Mouse (Mus musculus): ENCODE measurements around the gene Zfp786.

Zfp786 gene

GRCm38 (mm10) chr6:47827462-47827861 is 3.2 kb downstream of the Zfp786 start:
- in situ Hi-C loops (cut with MboI; ENCODE audit: low pct_unique_long_range_greater_than_20kb in 1 of 2, low sequenced_read_pairs in 2 of 2, unreplicated experiment in 1 of 2) = no loop called here

GRCm38 (mm10) chr6:47824241-47824640 is 6.4 kb downstream of the Zfp786 start:
- in situ Hi-C loops (cut with MboI; ENCODE audit: low pct_unique_long_range_greater_than_20kb in 1 of 2, low sequenced_read_pairs in 2 of 2, unreplicated experiment in 1 of 2) = no loop called here

- in situ Hi-C loops (cut with MboI; ENCODE audit: low pct_unique_long_range_greater_than_20kb in 1 of 2, low sequenced_read_pairs in 2 of 2, unreplicated experiment in 1 of 2) = no loop called here
Observed at GRCm38 (mm10) chr6:47821776-47822175, 8.9 kb downstream of the Zfp786 start.

GRCm38 (mm10) chr6:47821236-47821635 is 9.4 kb downstream of the Zfp786 start:
- in situ Hi-C loops (cut with MboI; ENCODE audit: low pct_unique_long_range_greater_than_20kb in 1 of 2, low sequenced_read_pairs in 2 of 2, unreplicated experiment in 1 of 2) = no loop called here

- in situ Hi-C loops (cut with MboI; ENCODE audit: low pct_unique_long_range_greater_than_20kb in 1 of 2, low sequenced_read_pairs in 2 of 2, unreplicated experiment in 1 of 2) = no loop called here
Observed at GRCm38 (mm10) chr6:47819626-47820325, 10.9 kb downstream of the Zfp786 start.

- in situ Hi-C loops (cut with MboI; ENCODE audit: low pct_unique_long_range_greater_than_20kb in 1 of 2, low sequenced_read_pairs in 2 of 2, unreplicated experiment in 1 of 2) = no loop called here
Observed at GRCm38 (mm10) chr6:47818721-47819120, 11.9 kb downstream of the Zfp786 start.

- in situ Hi-C loops (cut with MboI; ENCODE audit: low pct_unique_long_range_greater_than_20kb in 1 of 2, low sequenced_read_pairs in 2 of 2, unreplicated experiment in 1 of 2) = no loop called here
Observed at GRCm38 (mm10) chr6:47816151-47816550, 14.5 kb downstream of the Zfp786 start.

GRCm38 (mm10) chr6:47813257-47813878 is 17.3 kb downstream of the Zfp786 start, which contains the start of gene Pdia4:
Pdia4 (minus strand) TSS chr6:47813430.
- in situ Hi-C loops (cut with MboI; ENCODE audit: low pct_unique_long_range_greater_than_20kb in 1 of 2, low sequenced_read_pairs in 2 of 2, unreplicated experiment in 1 of 2) = no loop called here

GRCm38 (mm10) chr6:47812271-47812915 is 18.3 kb downstream of the Zfp786 start:
- in situ Hi-C loops (cut with MboI; ENCODE audit: low pct_unique_long_range_greater_than_20kb in 1 of 2, low sequenced_read_pairs in 2 of 2, unreplicated experiment in 1 of 2) = no loop called here

GRCm38 (mm10) chr6:47811324-47811723 is 19.3 kb downstream of the Zfp786 start:
- in situ Hi-C loops (cut with MboI; ENCODE audit: low pct_unique_long_range_greater_than_20kb in 1 of 2, low sequenced_read_pairs in 2 of 2, unreplicated experiment in 1 of 2) = no loop called here

GRCm38 (mm10) chr6:47810181-47810580 is 20.5 kb downstream of the Zfp786 start:
- in situ Hi-C loops (cut with MboI; ENCODE audit: low pct_unique_long_range_greater_than_20kb in 1 of 2, low sequenced_read_pairs in 2 of 2, unreplicated experiment in 1 of 2) = no loop called here

GRCm38 (mm10) chr6:47809053-47809452 is 21.6 kb downstream of the Zfp786 start:
- in situ Hi-C loops (cut with MboI; ENCODE audit: low pct_unique_long_range_greater_than_20kb in 1 of 2, low sequenced_read_pairs in 2 of 2, unreplicated experiment in 1 of 2) = no loop called here

- in situ Hi-C loops (cut with MboI; ENCODE audit: low pct_unique_long_range_greater_than_20kb in 1 of 2, low sequenced_read_pairs in 2 of 2, unreplicated experiment in 1 of 2) = no loop called here
Observed at GRCm38 (mm10) chr6:47808545-47808944, 22.1 kb downstream of the Zfp786 start.

GRCm38 (mm10) chr6:47807419-47807818 is 23.2 kb downstream of the Zfp786 start:
- in situ Hi-C loops (cut with MboI; ENCODE audit: low pct_unique_long_range_greater_than_20kb in 1 of 2, low sequenced_read_pairs in 2 of 2, unreplicated experiment in 1 of 2) = no loop called here

- in situ Hi-C loops (cut with MboI; ENCODE audit: low pct_unique_long_range_greater_than_20kb in 1 of 2, low sequenced_read_pairs in 2 of 2, unreplicated experiment in 1 of 2) = no loop called here
Observed at GRCm38 (mm10) chr6:47805520-47805919, 25.1 kb downstream of the Zfp786 start.

- in situ Hi-C loops (cut with MboI; ENCODE audit: low pct_unique_long_range_greater_than_20kb in 1 of 2, low sequenced_read_pairs in 2 of 2, unreplicated experiment in 1 of 2) = no loop called here
Observed at GRCm38 (mm10) chr6:47799079-47799478, 31.6 kb downstream of the Zfp786 start.

GRCm38 (mm10) chr6:47794106-47794830 is 36.4 kb downstream of the Zfp786 start:
- in situ Hi-C loops (cut with MboI; ENCODE audit: low pct_unique_long_range_greater_than_20kb in 1 of 2, low sequenced_read_pairs in 2 of 2, unreplicated experiment in 1 of 2) = no loop called here

- in situ Hi-C loops (cut with MboI; ENCODE audit: low pct_unique_long_range_greater_than_20kb in 1 of 2, low sequenced_read_pairs in 2 of 2, unreplicated experiment in 1 of 2) = no loop called here
Observed at GRCm38 (mm10) chr6:47793284-47793683, 37.4 kb downstream of the Zfp786 start.

- in situ Hi-C loops (cut with MboI; ENCODE audit: low pct_unique_long_range_greater_than_20kb in 1 of 2, low sequenced_read_pairs in 2 of 2, unreplicated experiment in 1 of 2) = no loop called here
Observed at GRCm38 (mm10) chr6:47792533-47792932, 38.1 kb downstream of the Zfp786 start.

All from mouse embryonic stem cell (cell line).